Mouse (Mus musculus) liver, embryonic 16.5 days (tissue): Measurements from ENCODE around the gene Kcnmb4. TPM values are rescaled to one million over a fixed set of nuclear protein-coding genes. Genes with fewer than 3 reads are reported as not detected.

Source experiments
- ATAC-seq: fragments of 200-750 bp; cut with Nextera tagmentation; 2 replicates; pipeline ENCODE4 v1.8.0; 2017; ENCODE audit warnings: low read depth, mild to moderate bottlenecking, moderate number of reproducible peaks, moderate library complexity
- H3K27ac ChIP-seq: fragments of 300-500 bp; sonication (generic); 2 replicates; pipeline ENCODE4 v1.5.1; 2014; ENCODE audit warnings: mild to moderate bottlenecking, low read length
- H3K27me3 ChIP-seq: fragments of 300-500 bp; sonication (generic); 2 replicates; pipeline ENCODE4 v1.6.1; 2014; ENCODE audit warnings: low read depth, low read length, mixed read lengths; ENCODE audit not compliant: control insufficient read depth, insufficient read depth
- H3K36me3 ChIP-seq: fragments of 300-500 bp; sonication (generic); 2 replicates; pipeline ENCODE4 v1.6.1; 2014; ENCODE audit warnings: mild to moderate bottlenecking; ENCODE audit not compliant: control insufficient read depth, insufficient read depth
- H3K4me1 ChIP-seq: fragments of 300-500 bp; sonication (generic); 2 replicates; pipeline ENCODE4 v1.6.1; 2014; ENCODE audit warnings: low read depth, low read length, mixed read lengths; ENCODE audit not compliant: control insufficient read depth
- H3K4me2 ChIP-seq: fragments of 300-500 bp; sonication (generic); 2 replicates; pipeline ENCODE4 v1.6.1; 2014; ENCODE audit warnings: low read depth, low read length, mixed read lengths
- H3K4me3 ChIP-seq: fragments of 300-500 bp; sonication (generic); 2 replicates; pipeline ENCODE4 v1.5.1; 2014; ENCODE audit warnings: low read depth, mild to moderate bottlenecking, low read length
- H3K9ac ChIP-seq: fragments of 300-500 bp; sonication (generic); 2 replicates; pipeline ENCODE4 v1.6.1; 2014; ENCODE audit warnings: low read depth, low read length
- H3K9me3 ChIP-seq: fragments of 300-500 bp; sonication (generic); replicated peaks from 2 replicates; pipeline ENCODE4 v1.6.1; 2016; ENCODE audit warnings: low read length; ENCODE audit not compliant: control insufficient read depth
- WGBS: fragments of 180-500 bp; shearing (Covaris S2); extraction: QIAGEN DNeasy Blood & Tissue Kit; methylation state at CpG from one replicate; pipeline ENCODE4 v1.1.7; 2014; ENCODE audit not compliant: insufficient replicate concordance; 5-methylcytosine and 5-hydroxymethylcytosine counted together
- polyA plus RNA-seq: library from polyadenylated mRNA; unstranded; fragments of >200 nt; fragmentation: Nextera tagmentation; extraction: Ambion mirVana; gene quantifications from 2 replicates; pipeline ENCODE4 v1.2.1, GENCODE M21; 2015

The Kcnmb4 gene
- polyA plus RNA-seq, 1 experiment from 2014 or later, result 0.18 TPM

GRCm38 (mm10) chr10:116486895-116487747 lies 13.4 kb upstream of the Kcnmb4 start:
- WGBS, result 70% methylated on average over 10 of the region's 10 CpGs

DNA sequence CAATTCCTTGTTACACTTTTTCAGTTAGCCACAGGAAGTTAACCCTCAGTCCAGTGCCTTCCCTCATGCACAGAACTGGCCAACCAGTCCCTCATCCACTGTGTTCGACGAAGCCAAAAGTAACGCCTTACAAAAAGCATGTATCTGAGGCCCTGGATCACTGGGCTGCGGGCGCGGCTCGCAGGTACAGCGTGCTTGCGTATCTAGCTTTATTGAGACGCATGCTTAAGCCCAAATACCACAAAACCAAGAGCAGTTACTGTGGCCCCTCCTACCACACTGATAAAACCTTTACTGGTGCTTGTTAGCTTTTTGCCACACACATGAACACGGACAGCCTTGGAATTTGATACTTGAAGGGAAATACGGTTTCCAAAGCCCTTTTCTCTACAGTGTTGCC lies 8.2 kb upstream of the Kcnmb4 start:
- Histone ChIP-seq H3K9ac (no peak overlapping the region), H3K36me3 (peaks cover 18% of the 10 kb centered on the region), H3K4me2 (no peak overlapping the region), H3K27me3 (no peaks in the 10 kb centered on the region), H3K4me3 (no peak overlapping the region), H3K9me3 (no peaks in the 10 kb centered on the region), H3K4me1 (no peaks in the 10 kb centered on the region), H3K27ac (no peak overlapping the region)
- no peak for ATAC-seq
- 34% methylated on average over 12 of the region's 12 CpGs for WGBS

More at GRCm38 (mm10) chr10:116486895-116487747, 13.4 kb upstream of the Kcnmb4 start:
- Histone ChIP-seq H3K9me3 (no peaks in the 10 kb centered on the region), H3K4me2 (no peak overlapping the region), H3K27ac (no peak overlapping the region), H3K4me1 (no peaks in the 10 kb centered on the region), H3K36me3 (peaks cover 18% of the 10 kb centered on the region), H3K27me3 (no peaks in the 10 kb centered on the region), H3K4me3 (no peak overlapping the region), H3K9ac (no peak overlapping the region)
- ATAC-seq, result no peak

GRCm38 (mm10) chr10:116480988-116481387 lies 7.3 kb upstream of the Kcnmb4 start:
- no peak for ATAC-seq
- Histone ChIP-seq H3K27ac (no peak overlapping the region), H3K4me1 (no peaks in the 10 kb centered on the region), H3K36me3 (peaks cover 12% of the 10 kb centered on the region), H3K9ac (no peak overlapping the region), H3K9me3 (no peaks in the 10 kb centered on the region; the same call in 1 of the 2 replicates), H3K4me3 (no peak overlapping the region), H3K27me3 (peaks cover 1% of the 10 kb centered on the region), H3K4me2 (no peak overlapping the region)
- WGBS, result 85% methylated on average over 5 of the region's 5 CpGs

- peaks cover 2% of the 10 kb centered on the region; the same call in 1 of the 2 replicates for H3K4me1 ChIP-seq
- H3K9me3 ChIP-seq, result no peaks in the 10 kb centered on the region; the same call in 1 of the 2 replicates
- no peak for ATAC-seq
- no peak overlapping the region for H3K4me2 ChIP-seq
- peaks cover 45% of the 10 kb centered on the region for H3K27me3 ChIP-seq
- no peak overlapping the region for H3K9ac ChIP-seq
- H3K36me3 ChIP-seq, result no peaks in the 10 kb centered on the region
- WGBS, result 75% methylated on average over 3 of the region's 3 CpGs
- no peak overlapping the region for H3K27ac ChIP-seq
- H3K4me3 ChIP-seq, result no peak overlapping the region
These were observed 2.9 kb upstream of the Kcnmb4 start for GRCm38 (mm10) chr10:116476559-116476958.

DNA sequence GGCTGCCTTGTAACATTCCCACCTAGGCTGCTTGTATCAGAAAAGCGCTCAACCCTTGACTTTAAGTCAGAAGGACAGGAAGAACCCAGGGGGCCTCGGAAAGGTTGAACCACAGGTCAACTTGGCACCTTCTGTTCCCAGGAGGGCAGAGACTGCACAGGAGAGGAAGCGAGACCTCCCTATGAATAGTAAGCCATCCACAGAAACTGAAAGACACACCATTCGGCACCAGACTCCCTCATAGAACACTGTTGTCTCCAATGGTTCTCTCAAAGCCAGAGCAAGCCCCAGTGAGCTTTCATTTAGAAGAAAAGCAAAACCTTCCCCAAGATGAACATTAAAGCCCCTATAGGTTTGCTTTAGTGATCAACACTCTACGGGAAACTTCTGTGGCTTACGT lies 2.0 kb upstream of the Kcnmb4 start:
- Histone ChIP-seq H3K9me3 (no peaks in the 10 kb centered on the region; the same call in 1 of the 2 replicates), H3K9ac (no peak overlapping the region), H3K4me3 (no peak overlapping the region), H3K4me2 (no peak overlapping the region), H3K36me3 (no peaks in the 10 kb centered on the region), H3K4me1 (peaks cover 2% of the 10 kb centered on the region; the same call in 1 of the 2 replicates), H3K27me3 (peaks cover 47% of the 10 kb centered on the region), H3K27ac (no peak overlapping the region)
- 50% methylated on average over 6 of the region's 6 CpGs for WGBS
- no peak for ATAC-seq

- peaks cover 52% of the 10 kb centered on the region for H3K27me3 ChIP-seq
- peak overlapping the region; percentile 81 for H3K4me2 ChIP-seq
- H3K9me3 ChIP-seq, result no peaks in the 10 kb centered on the region; the same call in 1 of the 2 replicates
- no peak for ATAC-seq
- H3K27ac ChIP-seq, result no peak overlapping the region
- no peaks in the 10 kb centered on the region for H3K36me3 ChIP-seq
- H3K4me1 ChIP-seq, result peaks cover 2% of the 10 kb centered on the region; the same call in 1 of the 2 replicates
- peak overlapping the region; percentile 61 for H3K4me3 ChIP-seq
- WGBS, result under 1% methylated on average over 60 of the region's 78 CpGs
- H3K9ac ChIP-seq, result no peak overlapping the region
These were observed 463 bp downstream of the Kcnmb4 start for GRCm38 (mm10) chr10:116473071-116473758.

DNA sequence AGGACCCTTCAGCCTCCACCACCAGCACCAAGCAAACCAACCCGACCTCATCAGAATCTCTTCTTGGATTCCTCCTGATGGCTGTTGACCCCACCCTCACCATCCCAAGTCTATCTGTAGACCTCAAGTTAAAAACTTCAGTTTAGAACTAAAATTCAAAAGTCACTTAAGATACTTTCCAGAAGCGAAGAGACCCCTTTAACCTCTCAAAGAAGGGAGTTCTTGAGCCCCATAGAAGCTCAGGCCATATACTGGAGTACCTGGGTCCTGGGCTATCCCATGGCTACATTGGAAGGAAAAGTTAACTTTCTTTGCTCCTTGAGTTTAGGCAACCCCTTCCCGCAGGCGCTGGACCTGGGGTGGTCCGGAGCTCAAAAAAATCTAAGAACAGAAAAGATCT lies 1.1 kb downstream of the Kcnmb4 start:
- peaks cover 52% of the 10 kb centered on the region for H3K27me3 ChIP-seq

GRCm38 (mm10) chr10:116470306-116470925 lies 3.3 kb downstream of the Kcnmb4 start:
- H3K4me1 ChIP-seq, result peaks cover 2% of the 10 kb centered on the region; the same call in 1 of the 2 replicates
- 74% methylated on average over 11 of the region's 11 CpGs for WGBS
- no peak overlapping the region for H3K27ac ChIP-seq
- H3K4me2 ChIP-seq, result no peak overlapping the region
- no peak for ATAC-seq
- H3K9ac ChIP-seq, result no peak overlapping the region
- H3K4me3 ChIP-seq, result no peak overlapping the region
- H3K27me3 ChIP-seq, result peaks cover 45% of the 10 kb centered on the region
- H3K36me3 ChIP-seq, result no peaks in the 10 kb centered on the region
- H3K9me3 ChIP-seq, result no peaks in the 10 kb centered on the region

More for the DNA sequence above, 1.1 kb downstream of the Kcnmb4 start:
- no peak for ATAC-seq
- H3K9me3 ChIP-seq, result no peaks in the 10 kb centered on the region; the same call in 1 of the 2 replicates
- 6% methylated on average over 5 of the region's 5 CpGs for WGBS
- H3K27ac ChIP-seq, result no peak overlapping the region
- H3K36me3 ChIP-seq, result no peaks in the 10 kb centered on the region
- 0 out of 2 replicates have a peak overlapping the region, but pooled peaks have one; percentile 61 for H3K4me3 ChIP-seq
- H3K9ac ChIP-seq, result no peak overlapping the region
- peak overlapping the region; percentile 81 for H3K4me2 ChIP-seq
- peaks cover 2% of the 10 kb centered on the region; the same call in 1 of the 2 replicates for H3K4me1 ChIP-seq
